Mouse (Mus musculus): ENCODE data around the gene Mtus2. TPM values are rescaled to one million over a fixed set of nuclear protein-coding genes. Genes with fewer than 3 reads are reported as not detected.
"Not testable (repeated sequence)": the region's sequence is repeated elsewhere in the genome, so short reads cannot be mapped to it uniquely, and the experiment has no call there.

Gene Mtus2
- polyA plus RNA-seq (2017; shearing (Covaris generic)): 10 to 100 TPM in 1 of 3 experiments, 1 to 10 TPM in 2; 1.9 to 10.2 (median 2.5) TPM

- ATAC-seq: no peak
Observed at GRCm38 (mm10) chr5:147956821-147957564, at the start of gene Mtus2. Gene Mtus2, plus strand, starts transcription at chr5:147957320.

- ATAC-seq: no peak
Observed at GRCm38 (mm10) chr5:147907851-147908250, 49.3 kb upstream of the Mtus2 start.

- no peak for ATAC-seq
Observed at GRCm38 (mm10) chr5:147910807-147911509, 46.2 kb upstream of the Mtus2 start.

- no peak for ATAC-seq
Observed at GRCm38 (mm10) chr5:147911744-147912143, 45.4 kb upstream of the Mtus2 start.

- no peak for ATAC-seq
Observed at GRCm38 (mm10) chr5:147913241-147913842, 43.8 kb upstream of the Mtus2 start.

GRCm38 (mm10) chr5:147915038-147915566 lies 42.0 kb upstream of the Mtus2 start:
- ATAC-seq: no peak

- no peak for ATAC-seq
Observed at GRCm38 (mm10) chr5:147916171-147916570, 40.9 kb upstream of the Mtus2 start.

- no peak for ATAC-seq
Observed at GRCm38 (mm10) chr5:147918044-147918846, 38.9 kb upstream of the Mtus2 start.

GRCm38 (mm10) chr5:147924621-147925020 lies 32.5 kb upstream of the Mtus2 start:
- no peak for ATAC-seq

- ATAC-seq: no peak
Observed at GRCm38 (mm10) chr5:147925935-147926604, 31.1 kb upstream of the Mtus2 start.

GRCm38 (mm10) chr5:147928668-147929497 lies 28.2 kb upstream of the Mtus2 start:
- no peak for ATAC-seq

GRCm38 (mm10) chr5:147935096-147935495 lies 22.0 kb upstream of the Mtus2 start:
- no peak for ATAC-seq

- ATAC-seq: no peak
Observed at GRCm38 (mm10) chr5:147939226-147939625, 17.9 kb upstream of the Mtus2 start.

GRCm38 (mm10) chr5:147945000-147945666 lies 12.0 kb upstream of the Mtus2 start:
- no peak for ATAC-seq

GRCm38 (mm10) chr5:147949881-147950280 lies 7.2 kb upstream of the Mtus2 start:
- ATAC-seq: no peak

- ATAC-seq: no peak
Observed at GRCm38 (mm10) chr5:147951751-147952150, 5.4 kb upstream of the Mtus2 start.

GRCm38 (mm10) chr5:147953181-147953580 lies 3.9 kb upstream of the Mtus2 start:
- ATAC-seq: not testable (repeated sequence)

GRCm38 (mm10) chr5:147955671-147956070 lies 1.4 kb upstream of the Mtus2 start:
- no peak for ATAC-seq

GRCm38 (mm10) chr5:147956421-147956820 lies 699 bp upstream of the Mtus2 start:
- ATAC-seq: no peak

- ATAC-seq: no peak
Observed at GRCm38 (mm10) chr5:147957592-147958271, 612 bp downstream of the Mtus2 start.

Data from inflammation-experienced regulatory T-cells, adult 6 months (primary cell).